Mouse (Mus musculus): ENCODE measurements at regions not wholly inside any gene's neighbourhood (a gene's known extent, or its start where the extent isn't known, plus 50 kb on each side); places are given as distances from the start of the nearest gene placed in this dataset.

GRCm38 (mm10) chr5:50779138-50779537 lies 720.3 kb upstream of the Adgra3 start:
- TF ChIP-seq GABPA (IDR thresholded peaks at IDR 0.05; ENCODE audit: low read depth, low read length) (no peak), UBTF (IDR thresholded peaks at IDR 0.05; ENCODE audit: borderline replicate concordance, insufficient read depth, low read depth, low read length) (no peak)
